ENCODE assay signal across 28 mouse cellular contexts in genomic region chr9:23293574-23293973, GRCm38 (mm10).
DNase-seq lines count a peak whose midpoint lies in the region; ATAC-seq and TF ChIP-seq lines count a peak whose summit lies in the region.
"Had no signal": no experiment of that assay in that cellular context is flagged by ENCODE, and none has a peak within 500 bp of the region (broad histone marks: within the 10 kb centered on the region; RNA-seq: fewer than 3 reads in every experiment).

No protein-coding gene starts in this region.

- no peak overlapping the region for H3K9ac ChIP-seq in stomach, postnatal 0 days (ENCODE audit: low read length)
- H3K9ac ChIP-seq: embryonic facial prominence, embryonic 13.5 days; embryonic facial prominence, embryonic 15.5 days; forebrain, embryonic 12.5 days had no signal

- H3K36me3 ChIP-seq in heart, embryonic 10.5 days: no peaks in the 10 kb centered on the region
- H3K36me3 ChIP-seq in stomach, postnatal 0 days (ENCODE audit: control insufficient read depth, insufficient read depth, low read length): no peaks in the 10 kb centered on the region
- H3K36me3 ChIP-seq: embryonic facial prominence, embryonic 13.5 days; embryonic facial prominence, embryonic 15.5 days; forebrain, embryonic 10.5 days; forebrain, embryonic 12.5 days; G1E had no signal

- peak; percentile 10 for DNase-seq in heart, embryonic 10.5 days (ENCODE audit: low spot score)
- DNase-seq in heart, adult 11 months: no peak
- DNase-seq in layer of hippocampus, postnatal 10 days (ENCODE audit: low spot score in 2 of 2): no peak
- no peak for DNase-seq in stomach, postnatal 0 days (ENCODE audit: low spot score)
- DNase-seq: adrenal gland, adult 8-10 months; adrenal gland, postnatal 14 days; adrenal gland, postnatal 36 days; B cell, adult 2 months; cerebellum, adult 11-12 months; cerebellum, adult 2 months; cerebellum, adult 9-10 months; cerebellum, postnatal 10 days; cerebellum, postnatal 25 days; embryo, embryonic 11 days had no signal

- no peaks in the 10 kb centered on the region for H3K27me3 ChIP-seq in heart, embryonic 10.5 days (ENCODE audit: insufficient read depth, poor library complexity, severe bottlenecking)
- H3K27me3 ChIP-seq in stomach, postnatal 0 days (ENCODE audit: control insufficient read depth, insufficient read depth, low read length): no peaks in the 10 kb centered on the region
- H3K27me3 ChIP-seq: CH12.LX; embryonic facial prominence, embryonic 13.5 days; embryonic facial prominence, embryonic 15.5 days; forebrain, embryonic 12.5 days; Patski had no signal

- no peaks in the 10 kb centered on the region for H3K9me3 ChIP-seq in heart, embryonic 10.5 days
- no peaks in the 10 kb centered on the region for H3K9me3 ChIP-seq in stomach, postnatal 0 days (ENCODE audit: control insufficient read depth, low read length)
- H3K9me3 ChIP-seq: embryonic facial prominence, embryonic 13.5 days; embryonic facial prominence, embryonic 15.5 days; forebrain, embryonic 10.5 days; forebrain, embryonic 12.5 days; G1E had no signal

- WGBS in heart, embryonic 10.5 days: 85% methylated on average over 3 of the region's 3 CpGs
- 89% methylated on average over 3 of the region's 3 CpGs for WGBS in stomach, postnatal 0 days

- H3K4me3 ChIP-seq in heart, embryonic 10.5 days: no peak overlapping the region
- H3K4me3 ChIP-seq in stomach, postnatal 0 days (ENCODE audit: low read depth, low read length): no peak overlapping the region
- H3K4me3 ChIP-seq: embryonic facial prominence, embryonic 13.5 days; embryonic facial prominence, embryonic 15.5 days; erythroblast, embryonic 14.5 days; forebrain, embryonic 10.5 days; forebrain, embryonic 12.5 days had no signal

- no peak overlapping the region for H3K27ac ChIP-seq in heart, embryonic 10.5 days
- no peak overlapping the region for H3K27ac ChIP-seq in stomach, postnatal 0 days (replicated peaks)
- H3K27ac ChIP-seq: embryonic facial prominence, embryonic 13.5 days; embryonic facial prominence, embryonic 15.5 days; forebrain, embryonic 10.5 days; forebrain, embryonic 12.5 days had no signal

- TF ChIP-seq EP300 in stomach, postnatal 0 days (optimal IDR thresholded peaks at IDR 0.05): no peak

- H3K4me2 ChIP-seq in stomach, postnatal 0 days (replicated peaks; ENCODE audit: low read depth): no peak overlapping the region
- H3K4me2 ChIP-seq: embryonic facial prominence, embryonic 13.5 days; embryonic facial prominence, embryonic 15.5 days; forebrain, embryonic 12.5 days had no signal

- no peaks in the 10 kb centered on the region for H3K4me1 ChIP-seq in heart, embryonic 10.5 days
- H3K4me1 ChIP-seq in stomach, postnatal 0 days (replicated peaks; ENCODE audit: control insufficient read depth, insufficient read depth): no peaks in the 10 kb centered on the region
- H3K4me1 ChIP-seq: forebrain, embryonic 10.5 days; forebrain, embryonic 12.5 days had no signal

- peak; percentile 39 to 56; a peak in 2 of 4 replicates for ATAC-seq in hematopoietic stem cell, adult 5-6 weeks (replicated peaks in 1 of 2; ENCODE audit: insufficient read depth in 1 of 2, low FRiP score in 2 of 2, low TSS enrichment in 1 of 2, low read depth in 1 of 2, poor library complexity in 2 of 2, severe bottlenecking in 2 of 2)
- peak; percentile 85 for ATAC-seq in megakaryocyte progenitor cell, adult 5-6 weeks (replicated peaks; ENCODE audit: poor library complexity)
- no peak for ATAC-seq in stomach, postnatal 0 days (ENCODE audit: low FRiP score, low TSS enrichment)
- ATAC-seq: activated CD4-positive, CD25-positive, alpha-beta regulatory T cell, adult 4 months; CD4-positive, CD25-positive, alpha-beta regulatory T cell, adult 4 months; forebrain, embryonic 14.5 days; forebrain, embryonic 16.5 days; Patski had no signal

- TF ChIP-seq CTCF in stomach, postnatal 0 days (IDR thresholded peaks at IDR 0.05; ENCODE audit: low read depth): no peak
